Mouse (Mus musculus) heart, postnatal 10 days (tissue): ENCODE data around the gene Grid2. TPM values are rescaled to one million over a fixed set of nuclear protein-coding genes. Genes with fewer than 3 reads are reported as not detected.

ENCODE experiments used
- DNase-seq, 2 experiments: peaks; one replicate each; pipeline ENCODE4 v3.0.0; 2021
- intact Hi-C: fragments of 180-260 bp; cut with DNase I; formaldehyde crosslinking; loops from one replicate; pipeline ENCODE4 v1.15.1; 2025
- total RNA-seq, 2 experiments: library from RNA; stranded (reverse); gene quantifications; 2 replicates each; pipeline ENCODE4 v1.2.3; 2021

Gene Grid2
- total RNA-seq, 2 experiments from 2014 or later, result 0.10 to 0.17 TPM

DNA sequence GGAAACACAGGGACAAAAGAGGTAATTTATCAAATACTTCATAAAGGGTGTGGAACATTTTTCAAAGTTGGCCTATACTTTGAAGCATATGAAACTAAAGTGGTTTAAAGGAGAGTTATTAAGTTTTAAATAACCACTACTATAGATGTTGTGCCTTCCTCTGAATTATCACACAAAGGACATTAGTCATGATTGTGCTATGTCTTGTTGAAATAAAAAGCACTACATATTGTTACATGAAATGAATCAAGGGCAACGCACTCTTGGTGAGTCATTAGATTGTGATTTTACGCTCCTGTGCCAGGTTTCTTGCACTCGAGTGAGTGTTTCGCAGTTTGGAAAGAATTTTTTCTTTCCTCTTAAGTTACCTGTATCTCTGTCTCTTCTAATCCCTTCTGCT lies 335.0 kb downstream of the Grid2 start:
- DNase-seq, result no peak
- intact Hi-C loops, result no loop called here

DNA sequence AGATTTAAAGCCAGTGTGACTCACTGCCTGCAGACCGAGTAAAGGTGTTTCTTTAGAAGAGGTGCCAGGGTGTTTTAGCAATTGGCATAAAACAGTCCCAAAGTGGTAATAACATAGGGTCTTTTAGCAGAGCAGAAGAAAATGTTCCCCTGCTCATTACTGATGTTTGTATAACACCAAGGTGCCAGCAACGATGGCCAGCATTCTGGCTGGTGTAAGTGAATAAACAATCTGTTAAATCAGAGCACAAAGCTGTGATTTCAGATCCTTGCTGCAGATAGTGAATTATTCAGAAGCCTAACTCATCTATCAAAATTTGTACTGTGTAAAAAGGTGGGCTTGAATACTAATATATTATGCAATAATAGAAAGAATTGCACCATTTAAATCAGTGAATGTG lies 353.9 kb downstream of the Grid2 start:
- no peak for DNase-seq
- intact Hi-C loops, result no loop called here

DNA sequence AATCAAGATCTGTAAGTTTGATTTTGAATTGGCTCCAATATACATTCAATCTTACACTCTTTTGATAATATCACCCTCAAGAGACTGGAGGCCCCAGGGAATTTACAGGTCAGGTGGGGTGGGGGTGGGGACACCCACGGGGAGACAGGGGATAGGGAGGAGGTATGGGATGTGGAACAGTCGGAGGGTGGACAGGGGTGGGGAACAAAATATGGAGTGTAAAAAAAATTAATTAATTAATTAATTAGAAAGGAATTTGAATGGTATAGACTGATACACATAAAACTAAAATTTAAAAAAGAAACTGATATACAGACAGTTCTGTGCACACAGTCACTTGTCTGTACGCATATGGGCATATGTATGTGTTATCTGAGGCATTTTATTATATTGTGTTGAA lies 380.3 kb downstream of the Grid2 start:
- DNase-seq, result no peak
- intact Hi-C loops, result no loop called here

DNA sequence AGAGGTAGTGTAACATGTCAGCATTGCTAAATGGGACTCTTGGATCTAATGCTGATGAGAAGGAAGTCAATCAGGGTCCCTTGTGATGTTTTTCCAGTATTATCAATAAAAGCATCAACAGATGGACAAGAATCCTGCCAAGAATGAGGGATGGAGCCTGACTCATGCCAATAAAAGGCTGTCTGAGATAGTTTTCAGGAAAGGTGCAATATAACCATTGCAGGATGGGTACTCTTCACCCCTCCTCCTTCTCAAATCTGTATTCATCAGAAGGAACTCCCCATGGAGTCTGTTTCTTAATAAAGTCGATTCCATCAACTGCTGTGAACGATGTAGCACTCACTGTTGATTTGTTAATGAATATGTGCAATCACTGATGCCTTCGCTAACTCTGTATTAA lies 403.7 kb downstream of the Grid2 start:
- intact Hi-C loops, result no loop called here
- DNase-seq, result no peak

DNA sequence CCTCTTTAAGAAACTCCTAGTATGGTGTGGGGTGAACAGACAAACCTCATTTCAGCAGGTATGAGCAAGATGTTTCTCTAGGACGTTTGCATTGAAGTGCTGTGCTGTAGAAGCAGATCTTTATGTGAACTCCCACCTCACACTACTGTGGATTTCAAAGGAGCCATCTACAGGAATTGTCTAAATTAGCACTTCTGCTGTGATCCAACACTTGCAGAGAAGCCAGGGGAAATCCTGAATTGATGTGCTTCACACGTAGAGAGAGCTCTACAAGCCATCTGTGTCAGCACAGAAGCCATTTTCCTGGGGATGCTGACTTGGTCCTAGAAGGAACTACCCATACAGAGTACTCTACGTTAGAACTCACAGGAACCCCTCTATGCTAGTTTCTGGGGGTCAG lies 430.0 kb downstream of the Grid2 start:
- DNase-seq, result no peak
- intact Hi-C loops, result no loop called here

DNA sequence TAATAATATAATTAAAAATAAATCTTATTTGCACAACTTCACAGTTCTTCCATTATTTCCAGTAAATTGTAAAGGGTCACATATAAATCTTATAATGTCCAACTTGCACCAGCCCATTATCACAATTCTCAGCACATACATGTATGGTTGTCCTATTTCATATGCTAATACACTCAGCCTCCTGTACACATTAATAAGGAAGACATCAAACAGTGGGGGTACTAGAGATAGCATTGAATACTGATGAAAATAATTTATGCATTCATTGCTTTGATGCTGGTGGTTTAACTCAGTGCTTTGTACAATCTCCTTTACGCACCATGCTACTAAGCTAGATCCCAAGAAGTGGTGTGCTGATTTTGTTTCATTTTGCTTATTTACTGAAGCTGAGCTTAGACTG lies 446.0 kb downstream of the Grid2 start:
- intact Hi-C loops, result no loop called here
- no peak for DNase-seq

DNA sequence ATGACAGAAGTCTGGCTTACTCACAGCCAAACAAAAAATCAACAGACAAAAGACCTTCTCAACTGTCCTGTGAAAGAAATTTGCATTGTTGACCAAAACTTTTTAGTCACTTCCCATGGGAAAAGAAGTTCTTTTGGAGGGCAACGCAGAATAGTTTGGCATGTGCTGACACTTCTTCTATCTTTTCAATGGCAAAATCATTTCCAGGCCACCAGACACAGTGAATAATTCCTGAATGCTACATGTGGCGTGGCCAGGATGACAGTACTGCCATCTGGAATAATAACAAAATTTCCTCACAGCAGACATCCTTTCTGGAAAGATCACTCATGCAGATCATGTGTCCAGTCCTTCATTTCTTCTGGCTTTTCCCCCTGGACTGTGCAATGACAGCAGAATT lies 478.1 kb downstream of the Grid2 start:
- intact Hi-C loops, result no loop called here
- no peak for DNase-seq

DNA sequence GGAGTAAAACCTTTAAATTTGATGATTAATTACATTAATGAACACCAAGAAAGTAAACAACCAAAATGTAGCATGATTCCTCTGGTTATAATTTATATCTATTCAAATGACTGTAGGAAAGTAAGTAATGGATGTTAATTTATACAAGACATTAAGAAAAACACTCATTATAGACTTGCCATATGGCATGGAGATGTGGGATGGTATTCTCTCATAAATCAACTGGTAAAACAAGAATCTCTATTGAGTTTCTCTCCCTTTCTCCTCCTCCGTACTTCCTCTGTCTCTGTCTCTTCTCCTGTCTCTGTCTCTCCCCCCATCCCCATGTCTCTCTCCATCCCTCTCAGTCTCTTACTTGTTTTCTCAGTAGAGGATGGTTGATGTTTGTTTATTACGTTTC lies 506.9 kb downstream of the Grid2 start:
- no peak for DNase-seq
- intact Hi-C loops, result no loop called here

DNA sequence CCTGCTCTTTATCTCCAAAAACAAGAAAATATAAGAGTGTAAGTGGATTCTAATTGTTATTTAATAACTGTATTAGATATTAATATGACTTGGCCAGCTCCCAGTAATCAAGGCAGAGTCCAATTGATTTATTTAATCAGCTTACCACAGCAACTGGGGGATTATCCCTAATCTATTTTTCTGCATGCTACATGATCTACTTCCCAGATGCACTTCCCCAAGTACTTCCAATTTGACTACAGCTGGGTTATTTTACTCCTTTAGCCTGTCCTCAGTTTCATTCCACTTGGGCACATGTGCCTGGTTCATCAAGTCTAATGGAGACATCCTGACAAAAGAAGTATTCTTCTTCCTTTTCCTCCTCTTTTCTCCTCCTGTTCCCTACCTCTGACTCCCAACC lies 539.0 kb downstream of the Grid2 start:
- no peak for DNase-seq
- intact Hi-C loops, result no loop called here

DNA sequence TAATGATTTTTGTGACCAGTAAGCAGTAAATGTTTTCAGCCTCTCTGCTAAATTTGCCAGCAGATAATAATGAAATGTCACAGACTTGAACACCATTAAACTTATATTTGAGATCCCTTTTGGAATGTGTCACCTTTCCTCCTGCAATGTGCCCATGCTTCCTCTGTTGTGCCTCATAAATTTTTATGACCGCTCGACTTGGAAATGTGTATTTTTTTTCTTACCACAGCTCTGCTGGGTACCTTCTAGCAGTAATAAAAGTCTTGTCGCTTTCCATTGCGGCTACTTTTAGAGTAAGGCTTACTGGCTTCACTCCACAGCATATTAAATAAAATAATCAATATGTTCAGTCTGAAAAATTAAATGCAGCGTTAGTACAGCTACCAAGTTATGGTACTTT lies 564.6 kb downstream of the Grid2 start:
- intact Hi-C loops, result no loop called here
- DNase-seq, result no peak

DNA sequence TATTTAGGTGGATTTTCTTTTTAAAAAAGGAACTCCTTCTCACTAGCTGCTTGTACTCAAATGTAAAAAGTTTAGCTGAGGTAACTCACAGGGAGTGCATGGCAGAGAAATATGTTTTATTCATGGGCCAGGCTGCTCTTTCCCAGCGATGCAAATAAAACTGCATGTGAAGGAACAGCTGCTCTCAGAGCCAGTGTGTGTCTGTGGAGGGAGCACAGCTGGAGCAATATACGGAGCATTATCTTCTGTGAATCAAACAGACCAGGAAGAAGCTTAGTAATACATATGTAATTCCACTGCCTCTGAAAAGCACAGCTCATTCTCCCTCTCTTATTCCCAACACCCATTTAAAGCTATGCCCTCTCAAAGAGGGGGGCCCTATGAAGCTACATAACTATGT lies 607.0 kb downstream of the Grid2 start:
- intact Hi-C loops, result no loop called here
- DNase-seq, result no peak

DNA sequence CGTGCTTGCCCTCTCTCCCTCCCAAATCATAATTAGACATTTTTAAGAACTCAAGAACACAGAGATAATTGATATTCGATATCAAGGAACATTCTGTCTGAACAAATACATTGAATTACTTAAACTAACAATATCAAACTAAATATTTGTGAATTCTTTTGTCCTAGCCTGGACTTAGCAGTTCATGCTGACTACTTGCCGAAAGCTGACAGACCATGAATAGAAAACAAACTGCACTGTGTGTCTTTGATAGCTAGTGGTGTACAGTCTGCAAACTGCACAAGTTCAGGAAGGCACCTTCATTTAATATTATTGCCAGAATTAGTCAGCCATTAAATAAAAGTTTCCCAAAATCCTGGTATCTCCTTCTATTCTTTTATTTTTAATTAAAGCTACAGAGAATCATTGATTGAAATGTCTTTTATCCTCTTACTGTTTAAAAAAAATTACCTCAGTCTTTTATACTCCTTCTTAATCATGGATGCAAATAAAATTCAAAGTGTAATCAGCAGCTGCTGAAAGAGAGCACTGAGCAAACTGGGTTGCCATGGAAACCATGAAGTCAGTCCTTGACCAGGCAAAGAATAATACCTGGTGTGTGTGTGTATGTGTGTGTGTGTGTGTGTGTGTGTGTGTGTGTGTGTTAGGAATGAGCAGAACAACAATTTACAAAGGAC lies 621.5 kb downstream of the Grid2 start:
- intact Hi-C loops, result no loop called here
- no peak for DNase-seq

DNA sequence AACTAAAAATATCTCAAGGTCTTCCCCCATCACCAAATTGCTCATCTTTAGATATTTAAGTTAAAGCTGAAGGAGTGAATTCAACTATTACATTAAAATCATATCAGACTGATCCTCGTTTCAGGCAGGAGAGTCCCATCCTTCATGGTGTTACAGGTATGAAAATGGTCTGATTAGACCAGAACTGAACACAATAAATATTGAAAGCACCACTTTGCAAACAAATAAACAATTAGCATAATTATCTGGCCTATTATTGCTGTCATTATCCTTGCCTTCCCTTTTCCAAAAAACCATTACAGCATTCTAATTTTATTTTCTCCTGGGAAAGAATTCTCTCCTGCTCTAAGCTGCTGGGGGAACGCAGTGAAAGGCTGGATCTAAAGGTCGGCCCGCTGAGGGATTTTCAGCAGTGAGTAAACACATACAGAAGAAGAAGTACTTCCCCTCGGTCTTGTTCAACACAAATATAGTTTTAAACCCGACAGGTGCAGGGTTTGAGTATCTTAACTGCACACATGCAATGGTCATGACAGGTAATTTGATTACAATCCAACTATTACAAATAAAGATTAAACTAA lies 622.2 kb downstream of the Grid2 start:
- DNase-seq, result no peak
- intact Hi-C loops, result no loop called here

DNA sequence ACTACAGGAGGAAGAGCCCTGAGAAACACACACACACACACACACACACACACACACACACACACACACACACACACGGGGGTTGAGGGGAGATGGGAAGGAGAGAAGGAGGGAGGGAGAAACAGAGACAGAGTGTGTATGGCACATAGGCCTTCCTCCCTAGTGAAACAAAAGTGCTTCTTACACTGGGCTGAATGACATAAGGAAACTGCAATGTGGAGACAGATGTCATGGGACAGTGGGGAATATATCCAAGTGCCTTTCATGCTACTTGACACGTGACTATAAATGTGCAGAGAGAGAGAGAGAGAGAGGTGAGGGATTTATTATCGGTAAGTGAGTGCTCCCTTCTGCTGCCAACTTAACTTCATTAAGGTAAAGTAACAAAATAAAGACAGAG lies 639.0 kb downstream of the Grid2 start:
- no peak for DNase-seq
- intact Hi-C loops, result no loop called here

DNA sequence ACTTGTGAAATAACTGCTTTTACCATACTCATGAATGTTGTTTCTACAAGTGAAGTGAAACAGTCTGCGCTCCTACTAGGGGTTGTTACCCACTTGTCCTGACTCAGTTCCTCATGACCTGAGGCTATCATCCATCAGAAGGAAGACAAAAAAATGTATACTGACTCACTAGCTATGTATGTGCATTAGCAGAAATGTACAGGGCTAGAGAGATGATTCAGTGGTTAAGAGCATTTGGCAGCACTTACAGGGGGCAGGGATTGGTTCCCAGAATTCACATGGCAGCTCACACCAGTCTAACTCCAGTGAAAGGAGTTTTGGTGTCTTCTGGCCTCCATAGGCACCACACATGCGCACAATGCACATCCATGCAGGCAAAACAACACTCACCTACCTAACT lies 642.5 kb downstream of the Grid2 start:
- no peak for DNase-seq
- intact Hi-C loops, result no loop called here

DNA sequence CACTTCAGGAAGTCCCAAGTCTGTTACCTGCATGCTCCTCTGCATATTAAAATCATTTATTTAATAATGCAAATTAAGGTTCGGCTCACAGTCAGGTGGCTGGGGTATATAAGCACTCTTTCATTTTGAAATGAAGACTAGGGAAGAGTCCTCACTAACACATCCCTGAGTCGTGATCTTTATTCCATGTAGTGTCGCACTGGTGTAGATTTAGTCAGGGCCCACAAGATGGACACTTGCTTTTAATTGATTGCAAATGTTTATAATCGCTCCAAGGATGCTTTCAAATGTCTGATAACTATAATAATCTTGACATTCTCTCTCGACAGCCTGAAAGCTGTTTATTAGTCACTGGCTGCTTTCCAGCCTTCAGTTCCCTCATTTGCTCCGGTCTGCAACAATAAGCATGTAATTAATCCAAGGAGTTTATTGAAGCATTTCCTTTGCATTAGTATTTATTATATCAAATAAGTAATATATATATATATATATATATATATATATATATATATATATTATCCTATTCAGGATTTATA lies 661.4 kb downstream of the Grid2 start:
- no peak for DNase-seq
- intact Hi-C loops, result no loop called here

DNA sequence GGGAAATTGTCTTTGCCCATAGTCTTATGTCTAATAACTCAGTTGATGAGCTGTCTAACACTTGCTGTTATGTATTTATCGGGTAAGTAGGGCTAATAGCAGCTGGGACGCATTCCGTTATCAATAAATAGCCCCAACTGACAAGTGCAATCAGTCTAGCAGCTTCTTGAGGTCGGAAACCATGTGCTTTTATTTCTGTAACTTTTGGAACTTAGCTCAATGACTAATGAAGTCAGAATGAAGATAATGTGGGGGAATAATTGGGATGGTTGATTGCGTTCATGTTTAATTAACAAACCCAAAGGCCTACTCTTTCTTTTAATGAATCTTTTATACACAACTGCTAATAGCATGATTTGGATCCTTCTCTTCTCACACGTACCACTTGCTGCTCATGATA lies 666.3 kb downstream of the Grid2 start:
- intact Hi-C loops, result no loop called here
- DNase-seq, result no peak

DNA sequence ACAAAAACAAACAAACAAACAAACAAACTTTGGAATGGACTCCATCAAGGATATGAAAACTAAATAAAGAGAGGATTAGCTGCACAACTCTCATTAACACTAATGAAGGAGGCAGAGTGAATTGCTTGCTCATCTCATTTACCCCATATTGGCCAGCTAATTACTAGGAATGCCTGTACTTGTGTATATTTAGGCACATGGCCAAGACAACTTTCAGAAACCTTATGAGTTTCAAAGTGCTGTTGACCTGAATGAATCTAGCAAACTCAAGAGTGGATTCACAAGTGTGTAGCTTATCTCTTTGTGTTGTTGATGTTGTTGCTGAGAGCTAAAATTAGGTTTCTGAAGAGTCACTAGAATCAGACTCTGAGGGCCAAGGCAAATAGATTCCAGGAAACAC lies 675.5 kb downstream of the Grid2 start:
- no peak for DNase-seq
- intact Hi-C loops, result no loop called here

DNA sequence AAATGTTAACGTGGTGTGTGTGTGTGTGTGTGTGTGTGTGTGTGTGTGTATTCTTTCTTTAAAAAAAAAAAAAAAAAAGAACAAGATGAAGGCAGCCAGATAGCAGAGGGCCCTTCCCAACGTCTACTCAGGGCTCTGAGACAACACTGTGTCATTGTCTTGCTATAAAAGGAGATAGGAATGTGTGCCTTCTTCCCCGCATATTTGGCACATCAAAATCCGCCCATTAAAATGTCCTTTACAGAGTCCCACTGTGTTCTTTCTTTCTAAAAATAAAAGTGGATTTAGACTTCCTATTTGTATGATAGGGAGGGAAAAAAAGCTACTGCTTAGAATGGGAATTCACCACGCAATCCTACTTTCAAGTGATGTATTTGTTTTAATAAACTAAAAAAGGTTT lies 691.0 kb downstream of the Grid2 start:
- DNase-seq, result no peak
- intact Hi-C loops, result no loop called here

DNA sequence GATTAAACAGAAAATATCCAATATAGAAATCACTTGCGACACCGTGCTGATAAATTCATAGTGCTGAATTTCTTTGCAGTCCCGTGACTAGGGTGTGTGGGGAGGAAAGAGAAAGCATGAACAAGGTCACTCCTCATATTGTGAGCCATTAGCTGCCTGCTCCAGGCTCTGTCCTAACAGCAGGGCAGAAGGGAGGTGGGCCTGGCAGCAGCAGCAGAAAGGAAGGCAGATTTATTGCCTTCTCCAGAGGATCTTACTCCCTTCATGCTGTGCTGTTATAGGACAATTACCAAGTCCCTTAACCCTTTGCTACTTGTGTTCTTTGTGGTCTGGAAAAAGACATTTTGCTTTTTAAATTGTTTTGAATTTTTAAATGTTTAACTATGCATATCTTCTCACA lies 708.1 kb downstream of the Grid2 start:
- intact Hi-C loops, result no loop called here
- DNase-seq, result no peak

DNA sequence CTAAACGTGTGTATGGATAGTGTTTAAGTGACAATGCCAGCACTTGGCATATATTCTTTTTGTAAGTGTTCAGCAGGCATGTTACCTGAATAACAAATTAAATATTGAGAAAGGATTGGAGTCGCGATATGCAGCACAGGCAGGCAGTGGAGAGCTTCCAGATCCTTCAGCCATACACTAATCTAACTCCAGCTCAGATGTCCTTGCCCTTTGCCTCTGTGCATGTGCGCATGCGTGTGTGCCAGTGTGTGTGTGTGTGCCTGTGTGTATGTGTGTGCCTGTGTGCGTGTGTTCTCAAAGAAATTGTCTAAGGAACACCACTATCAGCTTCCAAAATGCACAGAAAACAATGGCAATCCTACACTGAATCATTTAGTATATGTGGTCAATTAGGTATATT lies 708.6 kb downstream of the Grid2 start:
- DNase-seq, result no peak
- intact Hi-C loops, result no loop called here

DNA sequence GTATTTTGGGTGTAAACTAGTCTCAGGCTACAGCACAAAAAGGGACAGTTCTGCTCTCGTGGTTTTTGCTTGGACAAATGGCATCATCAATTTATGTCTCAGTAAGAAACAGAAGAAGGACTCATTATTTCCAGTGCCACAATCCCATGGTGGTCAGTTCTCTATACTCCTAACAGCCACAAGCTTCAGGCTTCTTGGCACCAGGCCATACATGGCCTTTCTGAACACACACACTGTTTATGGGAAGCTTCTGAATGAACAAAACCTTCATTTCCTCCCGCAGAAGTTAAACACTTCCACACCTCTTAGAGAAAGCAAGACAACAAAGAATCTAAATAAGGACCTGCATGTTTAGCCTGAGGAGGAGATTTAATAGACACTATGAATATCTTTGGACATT lies 709.1 kb downstream of the Grid2 start:
- intact Hi-C loops, result no loop called here

DNA sequence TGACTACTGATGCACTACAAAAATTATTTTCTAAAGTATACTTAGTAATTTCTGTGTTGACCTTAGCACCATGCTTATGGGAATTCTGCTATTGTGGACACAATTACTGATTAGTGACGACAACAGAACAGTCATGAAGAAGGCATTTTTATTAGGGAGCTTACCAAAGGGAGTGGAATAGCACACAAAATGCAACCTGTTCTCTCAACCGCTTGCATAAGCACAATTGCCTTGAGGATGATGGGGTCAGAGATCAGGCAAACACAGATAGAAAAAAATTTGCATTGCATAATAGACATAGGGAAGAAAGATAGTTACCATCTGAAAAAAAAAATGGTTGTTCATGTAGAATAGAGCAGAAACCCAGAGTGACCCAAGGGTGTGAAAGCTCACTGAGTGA lies 790.4 kb downstream of the Grid2 start:
- intact Hi-C loops, result no loop called here
- no peak for DNase-seq

More for the DNA sequence above, 709.1 kb downstream of the Grid2 start:
- no peak for DNase-seq
